Mouse (Mus musculus) heart, adult 2 months (tissue): ENCODE data around the gene Fam78a.
A peak's percentile ranks its signal among the peaks of the same experiment; 100 is the strongest.

Experiments
- CTCF ChIP-seq: fragments of 200-600 bp; IDR thresholded peaks from 2 replicates; pipeline ENCODE4 v1.8.1; 2022; ENCODE audit warnings: antibody characterized with exemption, mild to moderate bottlenecking, moderate library complexity
- EP300 ChIP-seq: fragments of 200-500 bp; IDR thresholded peaks from 2 replicates; pipeline ENCODE4 v1.6.1; 2011; ENCODE audit warnings: low read depth, low read length, control low read depth; ENCODE audit not compliant: insufficient read depth
- POLR2A ChIP-seq: fragments of 200-500 bp; IDR thresholded peaks from 2 replicates; pipeline ENCODE4 v1.6.1; 2011; ENCODE audit warnings: mild to moderate bottlenecking, low read depth, low read length, control low read depth; ENCODE audit not compliant: insufficient read depth

- TF ChIP-seq POLR2A (no peak), EP300 (0 out of 2 replicates have a peak, but pooled peaks have one; percentile 1), CTCF (no peak)
These were observed 179 bp upstream of the Fam78a start for GRCm38 (mm10) chr2:32084872-32085199.
